Mouse (Mus musculus) liver, embryonic 15.5 days (tissue): Measurements from ENCODE around the gene G0s2. TPM values are rescaled to one million over a fixed set of nuclear protein-coding genes. Genes with fewer than 3 reads are reported as not detected.

Experiments used
- ATAC-seq: fragments of 200-750 bp; cut with Nextera tagmentation; 2 replicates; pipeline ENCODE4 v1.8.0; 2017; ENCODE audit warnings: moderate number of reproducible peaks, mild to moderate bottlenecking, moderate library complexity; ENCODE audit not compliant: insufficient read depth
- H3K27ac ChIP-seq: fragments of 300-500 bp; sonication (generic); replicated peaks from 2 replicates; pipeline ENCODE4 v1.5.1; 2015; ENCODE audit warnings: mild to moderate bottlenecking, inconsistent platforms
- H3K27me3 ChIP-seq: fragments of 300-500 bp; sonication (generic); 2 replicates; pipeline ENCODE4 v1.6.1; 2015; ENCODE audit warnings: mild to moderate bottlenecking, inconsistent platforms
- H3K36me3 ChIP-seq: fragments of 300-500 bp; sonication (generic); replicated peaks from 2 replicates; pipeline ENCODE4 v1.6.1; 2015; ENCODE audit warnings: moderate library complexity, mild to moderate bottlenecking, inconsistent platforms
- H3K4me1 ChIP-seq: fragments of 300-500 bp; sonication (generic); replicated peaks from 2 replicates; pipeline ENCODE4 v1.6.1; 2015; ENCODE audit warnings: inconsistent platforms
- H3K4me2 ChIP-seq: fragments of 300-500 bp; sonication (generic); 2 replicates; pipeline ENCODE4 v1.6.1; 2015; ENCODE audit warnings: moderate library complexity, mild to moderate bottlenecking, inconsistent platforms
- H3K4me3 ChIP-seq: fragments of 300-500 bp; sonication (generic); replicated peaks from 2 replicates; pipeline ENCODE4 v1.5.1; 2015; ENCODE audit warnings: mild to moderate bottlenecking, inconsistent platforms
- H3K9ac ChIP-seq: fragments of 300-500 bp; sonication (generic); 2 replicates; pipeline ENCODE4 v1.6.1; 2015; ENCODE audit warnings: moderate library complexity, mild to moderate bottlenecking, inconsistent platforms
- H3K9me3 ChIP-seq: fragments of 300-500 bp; sonication (generic); replicated peaks from 2 replicates; pipeline ENCODE4 v1.6.1; 2016; ENCODE audit warnings: inconsistent platforms
- WGBS: fragments of 180-500 bp; shearing (Covaris S2); methylation state at CpG from one replicate; pipeline ENCODE4 v1.1.7; 2015; ENCODE audit warnings: mixed read lengths; ENCODE audit not compliant: insufficient replicate concordance; 5-methylcytosine and 5-hydroxymethylcytosine counted together
- polyA plus RNA-seq: library from polyadenylated mRNA; unstranded; fragments of >200 nt; fragmentation: Nextera tagmentation; extraction: Ambion mirVana; gene quantifications from 2 replicates; pipeline ENCODE4 v1.2.1, GENCODE M21; 2015

The G0s2 gene
- polyA plus RNA-seq, 1 experiment from 2014 or later, result 105 TPM

GRCm38 (mm10) chr1:193250026-193250425 lies 23.0 kb downstream of the G0s2 start:
- H3K4me3 ChIP-seq, result no peak overlapping the region
- no peaks in the 10 kb centered on the region for H3K36me3 ChIP-seq
- H3K9ac ChIP-seq, result no peak overlapping the region
- no peak overlapping the region for H3K4me2 ChIP-seq
- no peak for ATAC-seq
- H3K4me1 ChIP-seq, result no peaks in the 10 kb centered on the region
- WGBS, result 55% methylated on average over 2 of the region's 2 CpGs
- H3K27me3 ChIP-seq, result no peaks in the 10 kb centered on the region
- no peaks in the 10 kb centered on the region for H3K9me3 ChIP-seq
- H3K27ac ChIP-seq, result no peak overlapping the region

GRCm38 (mm10) chr1:193244235-193244634 lies 28.8 kb downstream of the G0s2 start:
- H3K27ac ChIP-seq, result no peak overlapping the region
- 72% methylated on average over 6 of the region's 6 CpGs for WGBS

GRCm38 (mm10) chr1:193243571-193244193 lies 29.3 kb downstream of the G0s2 start:
- Histone ChIP-seq H3K4me3 (no peak overlapping the region), H3K27me3 (no peaks in the 10 kb centered on the region), H3K9me3 (no peaks in the 10 kb centered on the region), H3K27ac (no peak overlapping the region), H3K4me2 (no peak overlapping the region), H3K36me3 (no peaks in the 10 kb centered on the region), H3K9ac (no peak overlapping the region), H3K4me1 (no peaks in the 10 kb centered on the region)
- no peak for ATAC-seq
- WGBS, result 54% methylated on average over 10 of the region's 10 CpGs

More at GRCm38 (mm10) chr1:193244235-193244634, 28.8 kb downstream of the G0s2 start:
- no peaks in the 10 kb centered on the region for H3K9me3 ChIP-seq
- no peaks in the 10 kb centered on the region for H3K4me1 ChIP-seq
- H3K27me3 ChIP-seq, result no peaks in the 10 kb centered on the region
- H3K36me3 ChIP-seq, result no peaks in the 10 kb centered on the region
- H3K4me2 ChIP-seq, result no peak overlapping the region
- no peak for ATAC-seq
- no peak overlapping the region for H3K9ac ChIP-seq
- H3K4me3 ChIP-seq, result no peak overlapping the region

- H3K4me2 ChIP-seq, result no peak overlapping the region
- H3K36me3 ChIP-seq, result no peaks in the 10 kb centered on the region
- H3K9me3 ChIP-seq, result no peaks in the 10 kb centered on the region
- H3K4me1 ChIP-seq, result no peaks in the 10 kb centered on the region
- ATAC-seq, result no peak
- H3K9ac ChIP-seq, result no peak overlapping the region
- H3K27ac ChIP-seq, result 0 out of 2 replicates have a peak overlapping the region, but pooled peaks have one; percentile 20
- 26% methylated on average over 4 of the region's 4 CpGs for WGBS
- H3K4me3 ChIP-seq, result no peak overlapping the region
- H3K27me3 ChIP-seq, result no peaks in the 10 kb centered on the region
Observed at GRCm38 (mm10) chr1:193242863-193243262, 30.2 kb downstream of the G0s2 start.

GRCm38 (mm10) chr1:193242238-193242637 lies 30.8 kb downstream of the G0s2 start:
- Histone ChIP-seq H3K4me2 (0 out of 2 replicates have a peak overlapping the region, but pooled peaks have one; percentile 18), H3K36me3 (no peaks in the 10 kb centered on the region), H3K27ac (no peak overlapping the region), H3K9me3 (no peaks in the 10 kb centered on the region), H3K4me3 (0 out of 2 replicates have a peak overlapping the region, but pooled peaks have one; percentile 4), H3K9ac (no peak overlapping the region), H3K4me1 (no peaks in the 10 kb centered on the region), H3K27me3 (no peaks in the 10 kb centered on the region)
- WGBS, result 36% methylated on average over 8 of the region's 8 CpGs
- ATAC-seq, result peak; percentile 76

GRCm38 (mm10) chr1:193241436-193241835 lies 31.6 kb downstream of the G0s2 start:
- WGBS, result 54% methylated on average over 4 of the region's 4 CpGs
- no peak overlapping the region for H3K4me3 ChIP-seq
- no peaks in the 10 kb centered on the region for H3K4me1 ChIP-seq
- H3K27me3 ChIP-seq, result no peaks in the 10 kb centered on the region
- ATAC-seq, result no peak
- H3K4me2 ChIP-seq, result no peak overlapping the region
- H3K9me3 ChIP-seq, result no peaks in the 10 kb centered on the region
- H3K36me3 ChIP-seq, result no peaks in the 10 kb centered on the region
- H3K27ac ChIP-seq, result no peak overlapping the region
- H3K9ac ChIP-seq, result no peak overlapping the region

GRCm38 (mm10) chr1:193238426-193238825 lies 34.6 kb downstream of the G0s2 start:
- no peak overlapping the region for H3K9ac ChIP-seq
- H3K27ac ChIP-seq, result no peak overlapping the region
- ATAC-seq, result no peak
- no peaks in the 10 kb centered on the region for H3K4me1 ChIP-seq
- H3K4me3 ChIP-seq, result no peak overlapping the region
- H3K36me3 ChIP-seq, result no peaks in the 10 kb centered on the region
- 54% methylated on average over 4 of the region's 4 CpGs for WGBS
- H3K27me3 ChIP-seq, result no peaks in the 10 kb centered on the region
- H3K4me2 ChIP-seq, result no peak overlapping the region
- H3K9me3 ChIP-seq, result no peaks in the 10 kb centered on the region

GRCm38 (mm10) chr1:193234930-193235329 lies 38.1 kb downstream of the G0s2 start:
- Histone ChIP-seq H3K4me1 (peaks cover 7% of the 10 kb centered on the region; the same call in 1 of the 2 replicates), H3K9ac (no peak overlapping the region), H3K27me3 (no peaks in the 10 kb centered on the region), H3K4me3 (no peak overlapping the region), H3K9me3 (no peaks in the 10 kb centered on the region), H3K27ac (no peak overlapping the region), H3K4me2 (no peak overlapping the region), H3K36me3 (no peaks in the 10 kb centered on the region)
- WGBS, result 64% methylated on average over 7 of the region's 7 CpGs
- ATAC-seq, result no peak

GRCm38 (mm10) chr1:193234130-193234645 lies 38.8 kb downstream of the G0s2 start:
- no peak for ATAC-seq
- H3K27me3 ChIP-seq, result no peaks in the 10 kb centered on the region
- WGBS, result 62% methylated on average over 2 of the region's 2 CpGs

GRCm38 (mm10) chr1:193232732-193233131 lies 40.3 kb downstream of the G0s2 start:
- no peaks in the 10 kb centered on the region for H3K36me3 ChIP-seq
- no peak overlapping the region for H3K27ac ChIP-seq
- WGBS, result 64% methylated on average over 2 of the region's 2 CpGs
- H3K4me1 ChIP-seq, result peaks cover 7% of the 10 kb centered on the region; the same call in 1 of the 2 replicates
- ATAC-seq, result no peak
- H3K27me3 ChIP-seq, result no peaks in the 10 kb centered on the region
- no peak overlapping the region for H3K4me2 ChIP-seq
- H3K9ac ChIP-seq, result no peak overlapping the region
- no peak overlapping the region for H3K4me3 ChIP-seq
- H3K9me3 ChIP-seq, result no peaks in the 10 kb centered on the region

More at GRCm38 (mm10) chr1:193234130-193234645, 38.8 kb downstream of the G0s2 start:
- no peaks in the 10 kb centered on the region for H3K36me3 ChIP-seq
- H3K4me3 ChIP-seq, result no peak overlapping the region
- no peak overlapping the region for H3K27ac ChIP-seq
- H3K9ac ChIP-seq, result no peak overlapping the region
- H3K4me1 ChIP-seq, result peaks cover 7% of the 10 kb centered on the region; the same call in 1 of the 2 replicates
- H3K9me3 ChIP-seq, result no peaks in the 10 kb centered on the region
- no peak overlapping the region for H3K4me2 ChIP-seq

- H3K4me1 ChIP-seq, result peaks cover 7% of the 10 kb centered on the region; the same call in 1 of the 2 replicates
- H3K36me3 ChIP-seq, result no peaks in the 10 kb centered on the region
- 12% methylated on average over 5 of the region's 5 CpGs for WGBS
- H3K27ac ChIP-seq, result no peak overlapping the region
- no peak overlapping the region for H3K4me2 ChIP-seq
- 0 out of 2 replicates have a peak, but pooled peaks have one; percentile 44 for ATAC-seq
- H3K9me3 ChIP-seq, result no peaks in the 10 kb centered on the region
- no peaks in the 10 kb centered on the region for H3K27me3 ChIP-seq
- no peak overlapping the region for H3K4me3 ChIP-seq
- H3K9ac ChIP-seq, result no peak overlapping the region
Observed at GRCm38 (mm10) chr1:193230935-193231334, 42.1 kb downstream of the G0s2 start.
